Mouse (Mus musculus) testis, adult 2 months (tissue): Measurements from ENCODE around the gene Atg2b. TPM values are rescaled to one million over a fixed set of nuclear protein-coding genes. Genes with fewer than 3 reads are reported as not detected.

ENCODE experiments used
- H3K27ac ChIP-seq: fragments of 200-500 bp; 2 replicates; pipeline ENCODE4 v1.5.1; 2012; ENCODE audit warnings: low read depth, low read length; ENCODE audit not compliant: control insufficient read depth, insufficient read depth
- H3K27me3 ChIP-seq: fragments of 200-500 bp; 2 replicates; pipeline ENCODE4 v1.6.1; 2012; ENCODE audit warnings: mild to moderate bottlenecking, low read length, moderate library complexity; ENCODE audit not compliant: control insufficient read depth, insufficient read depth
- H3K36me3 ChIP-seq: fragments of 200-500 bp; 2 replicates; pipeline ENCODE4 v1.6.1; 2012; ENCODE audit warnings: mild to moderate bottlenecking, low read length; ENCODE audit not compliant: control insufficient read depth, insufficient read depth
- H3K4me1 ChIP-seq: fragments of 200-500 bp; 2 replicates; pipeline ENCODE4 v1.6.1; 2012; ENCODE audit warnings: low read length; ENCODE audit not compliant: control insufficient read depth, insufficient read depth
- H3K4me3 ChIP-seq: fragments of 200-500 bp; 2 replicates; pipeline ENCODE4 v1.5.1; 2012; ENCODE audit warnings: low read depth, mild to moderate bottlenecking, low read length, moderate library complexity, mixed read lengths; ENCODE audit not compliant: control insufficient read depth
- CTCF ChIP-seq: fragments of 200-500 bp; IDR thresholded peaks from 2 replicates; pipeline ENCODE4 v1.5.1; 2012; ENCODE audit warnings: low read depth, mild to moderate bottlenecking, inconsistent platforms, low read length, moderate library complexity; ENCODE audit not compliant: control insufficient read depth, insufficient read depth, insufficient replicate concordance
- POLR2A ChIP-seq: fragments of 200-500 bp; IDR thresholded peaks from 2 replicates; pipeline ENCODE4 v1.6.1; 2012; ENCODE audit warnings: low read depth, mild to moderate bottlenecking, inconsistent platforms, low read length, moderate library complexity; ENCODE audit not compliant: control insufficient read depth
- polyA plus RNA-seq: library from polyadenylated mRNA; depleted of rRNA; stranded (reverse); fragments of >200 nt; gene quantifications from 2 replicates; pipeline ENCODE4 v1.2.3, GENCODE M21; 2012

The Atg2b gene
- polyA plus RNA-seq, 1 experiment = 23.2 TPM

DNA sequence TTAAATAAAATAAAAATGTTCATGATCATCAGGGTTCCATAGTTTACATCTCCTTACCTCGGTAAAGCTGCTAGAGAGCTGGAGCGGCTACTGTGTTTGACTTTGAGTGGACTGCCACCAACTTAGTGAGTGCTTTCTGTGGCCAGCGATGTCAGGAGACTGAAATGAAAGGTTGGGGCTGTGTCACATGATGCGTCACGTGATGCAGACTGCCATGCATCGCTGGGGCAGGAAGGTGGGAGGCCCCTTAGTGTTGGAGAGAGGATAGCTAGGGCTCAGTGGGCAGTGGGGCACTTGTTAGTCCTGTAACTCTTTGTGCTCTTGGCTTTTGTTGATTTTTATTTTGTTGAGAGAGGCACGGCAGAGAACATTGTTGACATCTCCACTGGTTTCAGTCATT is 10.8 kb upstream of the Atg2b start:
- no peaks in the 10 kb centered on the region for H3K4me1 ChIP-seq
- H3K27me3 ChIP-seq = no peaks in the 10 kb centered on the region
- H3K4me3 ChIP-seq = no peak overlapping the region
- TF ChIP-seq POLR2A (no peak), CTCF (no peak)
- H3K27ac ChIP-seq = no peak overlapping the region
- H3K36me3 ChIP-seq = no peaks in the 10 kb centered on the region

DNA sequence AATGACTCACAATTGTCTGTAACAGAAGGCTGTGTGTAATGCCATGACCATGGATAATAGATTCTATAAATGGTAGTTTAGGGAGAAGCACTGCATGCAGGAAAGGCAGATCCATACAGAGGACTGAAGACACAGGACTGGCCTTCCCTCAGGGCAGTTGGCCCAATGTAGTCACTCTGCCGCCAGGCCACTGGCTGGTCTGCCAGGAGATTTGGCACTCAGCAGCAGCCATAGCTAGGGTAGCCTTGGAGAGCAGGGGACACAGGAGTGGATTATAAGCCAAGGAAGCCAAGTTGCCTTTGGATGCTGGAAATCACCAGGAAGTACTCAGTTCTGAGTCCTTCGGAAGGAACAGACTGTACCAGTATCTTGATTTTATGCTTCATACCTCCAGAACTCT is 9.0 kb upstream of the Atg2b start:
- Histone ChIP-seq H3K27me3 (no peaks in the 10 kb centered on the region), H3K27ac (no peak overlapping the region), H3K4me3 (no peak overlapping the region), H3K4me1 (no peaks in the 10 kb centered on the region), H3K36me3 (no peaks in the 10 kb centered on the region)
- TF ChIP-seq CTCF = no peak
- TF ChIP-seq POLR2A = no peak

DNA sequence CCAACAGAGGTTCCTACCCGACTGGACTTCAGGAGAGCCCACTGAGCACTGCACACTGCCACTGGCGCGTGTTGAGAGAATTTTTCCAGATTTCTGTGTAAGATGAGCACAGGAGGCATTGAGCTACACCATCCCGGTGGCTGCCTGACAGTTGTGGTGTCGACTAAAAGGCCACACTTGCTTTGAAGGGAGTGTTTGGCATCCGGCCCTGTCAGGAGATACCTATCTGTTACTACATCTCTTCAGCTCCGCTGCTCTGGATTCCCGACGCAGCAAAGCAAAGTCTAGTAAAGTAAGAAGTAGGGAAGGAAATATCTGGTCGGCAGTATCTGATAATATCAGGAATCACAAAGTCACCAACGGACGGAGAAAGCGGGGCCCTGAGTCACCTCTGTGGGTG is 4.4 kb upstream of the Atg2b start:
- Histone ChIP-seq H3K36me3 (no peaks in the 10 kb centered on the region), H3K27ac (no peak overlapping the region), H3K27me3 (no peaks in the 10 kb centered on the region), H3K4me3 (no peak overlapping the region), H3K4me1 (no peaks in the 10 kb centered on the region)
- TF ChIP-seq CTCF = no peak

DNA sequence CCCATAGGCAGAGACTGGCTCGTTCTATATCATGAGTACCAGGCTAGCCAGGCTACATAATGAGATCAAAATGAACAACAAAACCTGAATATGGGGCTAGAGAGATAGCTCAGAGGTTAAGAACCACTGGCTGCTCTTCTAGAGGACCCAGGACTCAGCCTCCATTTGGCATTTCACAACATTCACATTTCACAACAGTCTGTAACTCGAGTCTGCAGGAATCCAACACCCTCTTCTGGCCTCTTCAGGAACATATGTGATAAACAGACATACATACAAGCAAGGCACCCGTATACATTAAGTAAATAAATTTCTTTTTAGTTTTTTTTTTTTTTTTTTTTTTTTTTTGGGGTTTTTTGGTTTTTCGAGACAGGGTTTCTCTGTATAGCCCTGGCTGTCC is 3.5 kb upstream of the Atg2b start:
- Histone ChIP-seq H3K27me3 (no peaks in the 10 kb centered on the region), H3K4me3 (no peak overlapping the region), H3K4me1 (peaks cover 3% of the 10 kb centered on the region; the same call in 1 of the 2 replicates), H3K27ac (no peak overlapping the region), H3K36me3 (no peaks in the 10 kb centered on the region)
- no peak for TF ChIP-seq CTCF
- no peak for TF ChIP-seq POLR2A

DNA sequence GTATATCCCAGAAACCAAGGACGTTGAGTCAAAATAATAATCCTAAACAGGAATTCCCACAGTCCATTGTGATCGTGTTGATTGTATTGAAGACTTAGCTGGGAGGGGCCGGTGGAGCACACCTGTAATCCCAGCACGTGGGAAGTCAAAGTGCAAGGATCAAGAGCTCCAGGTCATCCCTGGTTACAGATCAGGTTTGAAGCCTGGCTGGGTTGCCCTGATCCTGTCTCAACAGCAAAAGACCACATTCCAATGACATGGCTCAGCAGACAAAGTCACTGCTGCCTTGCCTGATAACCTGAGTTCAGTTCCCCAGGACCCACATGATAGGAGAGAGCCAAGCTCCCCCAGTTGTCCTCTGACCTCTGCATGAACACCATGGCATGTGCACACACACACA is 2.4 kb upstream of the Atg2b start:
- Histone ChIP-seq H3K4me3 (no peak overlapping the region), H3K27ac (no peak overlapping the region), H3K4me1 (peaks cover 3% of the 10 kb centered on the region; the same call in 1 of the 2 replicates), H3K36me3 (no peaks in the 10 kb centered on the region), H3K27me3 (no peaks in the 10 kb centered on the region)
- no peak for TF ChIP-seq POLR2A

DNA sequence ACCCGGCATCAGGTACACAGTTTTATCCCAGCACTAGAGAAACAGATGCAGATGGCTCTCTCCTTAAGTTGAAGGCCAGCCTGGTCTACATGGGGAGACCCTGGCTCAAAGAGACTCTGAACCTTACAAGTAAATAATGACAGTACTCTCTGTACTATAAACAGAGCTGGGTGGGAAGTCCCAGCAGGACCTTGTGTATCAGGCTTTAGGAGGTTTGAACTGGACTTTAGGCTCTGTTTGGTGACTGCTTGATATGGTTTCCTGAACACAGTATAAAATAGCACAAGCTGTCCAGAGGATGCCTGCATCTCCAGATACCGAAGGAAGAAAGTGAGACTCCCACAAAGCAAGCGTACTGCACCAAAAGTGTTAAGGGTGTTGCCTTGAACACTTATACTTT is 1.8 kb upstream of the Atg2b start:
- no peak for TF ChIP-seq CTCF
- no peak for TF ChIP-seq POLR2A
- H3K27me3 ChIP-seq = no peaks in the 10 kb centered on the region
- H3K4me3 ChIP-seq = no peak overlapping the region; the same call in 1 of the 2 replicates
- no peak overlapping the region for H3K27ac ChIP-seq
- peaks cover 3% of the 10 kb centered on the region; the same call in 1 of the 2 replicates for H3K4me1 ChIP-seq
- no peaks in the 10 kb centered on the region for H3K36me3 ChIP-seq

DNA sequence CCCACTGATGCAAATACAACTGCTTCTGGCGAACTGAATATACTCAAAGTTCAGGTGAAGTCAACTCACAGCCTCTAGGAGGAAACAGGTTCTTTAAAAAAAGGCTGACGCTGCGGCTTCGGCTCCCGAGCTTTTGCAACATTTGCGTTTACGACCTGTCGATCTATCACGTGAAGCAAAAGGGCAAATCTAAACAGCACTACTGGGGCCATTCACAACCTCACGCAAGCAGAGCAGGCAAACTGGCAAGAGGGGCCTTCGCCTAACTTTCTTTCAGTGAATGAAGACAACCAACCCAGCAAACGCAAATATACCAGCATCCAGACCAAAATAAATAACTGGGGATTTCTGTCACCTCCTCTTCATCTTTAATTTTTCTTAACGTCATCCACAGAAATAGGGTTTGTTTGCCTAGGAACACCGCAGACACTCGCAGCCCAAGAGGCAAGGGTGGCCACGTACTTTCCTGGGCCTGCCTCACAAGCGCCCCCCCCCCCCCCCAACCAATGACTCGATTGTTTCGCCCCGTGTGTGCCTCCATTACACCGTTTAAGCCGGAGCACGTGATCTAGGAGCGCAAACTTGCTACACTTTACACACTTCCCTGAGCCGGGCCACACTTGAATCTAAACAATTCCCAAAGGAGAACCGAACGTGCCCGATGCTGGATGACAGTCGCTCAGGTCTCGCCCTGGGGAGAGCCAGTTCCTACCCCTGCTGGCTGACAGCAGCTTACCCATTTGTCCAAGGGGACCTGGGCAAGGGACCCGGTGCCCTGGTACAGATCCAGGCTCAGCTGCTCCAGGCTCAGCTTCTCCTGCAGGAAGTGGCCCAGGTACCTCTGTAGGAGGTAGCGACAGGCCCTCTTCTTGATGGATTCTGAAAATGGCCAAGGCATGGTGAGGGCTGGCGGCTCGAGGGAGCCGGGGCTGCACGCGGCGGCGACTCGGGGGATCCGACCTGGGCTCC is 794 bp downstream of the Atg2b start, which contains the start of gene Gskip:
TSS of gene Gskip (plus strand) at position 897 of the 969 bp plus-strand sequence.
- Histone ChIP-seq H3K4me3 (peak within 1 kb of the TSS; percentile 91), H3K27me3 (no peaks in the 10 kb centered on the region), H3K27ac (peak within 1 kb of the TSS; percentile 86), H3K36me3 (peaks cover 1% of the 10 kb centered on the region; the same call in 1 of the 2 replicates), H3K4me1 (peaks cover 3% of the 10 kb centered on the region; the same call in 1 of the 2 replicates)
- TF ChIP-seq POLR2A = no peak
- TF ChIP-seq CTCF = no peak
